Mouse (Mus musculus) cerebellum, adult 9-10 months (tissue): ENCODE measurements at regions not wholly inside any gene's neighbourhood (a gene's known extent, or its start where the extent isn't known, plus 50 kb on each side); places are given as distances from the start of the nearest gene placed in this dataset.

Source experiments
- DNase-seq: peaks from one replicate; pipeline ENCODE4 v3.0.0; 2022

DNA sequence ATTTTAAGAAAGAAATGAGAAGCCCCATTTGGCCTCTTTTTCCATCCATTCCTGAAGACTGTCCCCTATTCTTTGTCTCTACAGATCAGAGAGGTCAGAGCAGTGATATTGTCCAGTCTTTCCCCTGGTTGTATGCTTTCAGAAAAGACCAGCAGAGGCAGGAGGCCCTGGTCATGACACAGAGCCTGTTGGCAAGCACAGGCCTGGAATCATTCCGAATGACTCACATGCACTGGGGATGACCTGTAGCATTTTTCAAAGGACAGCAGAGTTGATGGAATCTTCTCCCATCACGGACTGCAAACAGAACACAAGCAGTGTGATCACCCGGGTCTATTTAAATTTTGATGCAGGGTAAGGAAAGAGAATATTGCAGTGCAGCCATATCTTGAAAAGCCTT, 50.2 kb upstream of the Nxt1 start:
- DNase-seq, result no peak

DNA sequence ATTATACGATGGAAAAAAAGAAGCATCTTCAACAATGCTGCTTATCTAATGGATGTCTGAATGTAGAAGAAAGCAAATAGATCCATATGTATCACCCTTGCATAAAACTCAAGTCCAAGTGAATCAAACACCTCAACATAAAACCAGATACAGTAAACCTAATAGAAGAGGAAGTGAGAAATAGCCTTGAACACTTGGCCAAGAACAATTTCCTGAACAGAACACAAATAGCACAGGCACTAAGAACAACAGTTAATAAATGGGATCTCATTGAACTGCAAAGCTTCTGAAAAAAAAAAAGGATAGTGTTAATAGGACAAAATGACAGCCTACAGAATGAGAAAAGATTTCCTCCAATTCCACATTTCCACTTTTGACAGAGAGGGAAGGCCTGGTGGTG, 60.5 kb upstream of the Nxt1 start:
- DNase-seq, result no peak

DNA sequence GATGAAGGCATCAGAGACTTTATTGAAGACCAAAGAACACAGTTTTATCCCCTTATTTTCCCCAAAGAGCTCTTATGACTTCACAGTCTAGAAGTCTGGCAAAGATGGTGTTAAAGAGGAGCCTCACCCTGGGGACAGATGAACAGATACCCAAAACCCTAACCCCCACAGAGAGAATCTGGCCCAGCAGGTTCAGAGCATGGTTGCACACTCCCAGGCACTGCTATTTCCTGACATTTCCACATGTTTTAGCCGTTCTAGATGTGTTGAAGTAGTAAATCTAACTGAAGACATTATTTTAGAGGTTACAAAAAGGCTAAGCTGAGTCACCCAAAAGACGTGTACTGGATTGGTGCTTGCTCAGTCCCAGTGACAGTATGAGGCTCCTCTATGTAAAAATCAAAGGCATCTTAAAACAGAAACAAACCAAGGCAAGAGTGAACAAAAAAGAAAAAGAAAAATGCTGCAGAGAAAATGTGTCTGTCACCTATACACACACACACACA, 66.9 kb upstream of the Nxt1 start:
- no peak for DNase-seq

DNA sequence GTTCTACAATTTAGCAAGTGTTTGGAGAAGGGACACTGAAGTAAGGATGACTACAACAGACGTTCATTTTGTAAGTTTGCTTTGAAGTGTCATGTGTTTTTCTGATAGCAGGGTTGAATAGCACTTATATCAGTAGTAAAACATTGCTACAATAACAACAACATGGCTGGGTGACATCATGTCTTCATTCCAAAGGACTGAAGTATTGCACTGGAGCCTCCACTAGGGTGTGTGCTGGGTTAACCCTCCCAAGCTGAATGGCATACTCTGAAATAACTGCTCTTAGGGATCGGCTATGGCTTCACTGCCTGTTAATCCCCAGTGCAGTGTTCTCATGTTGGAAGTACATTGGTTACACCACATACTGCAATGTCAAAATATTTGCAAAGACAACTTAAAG, 68.5 kb upstream of the Nxt1 start:
- DNase-seq, result no peak

DNA sequence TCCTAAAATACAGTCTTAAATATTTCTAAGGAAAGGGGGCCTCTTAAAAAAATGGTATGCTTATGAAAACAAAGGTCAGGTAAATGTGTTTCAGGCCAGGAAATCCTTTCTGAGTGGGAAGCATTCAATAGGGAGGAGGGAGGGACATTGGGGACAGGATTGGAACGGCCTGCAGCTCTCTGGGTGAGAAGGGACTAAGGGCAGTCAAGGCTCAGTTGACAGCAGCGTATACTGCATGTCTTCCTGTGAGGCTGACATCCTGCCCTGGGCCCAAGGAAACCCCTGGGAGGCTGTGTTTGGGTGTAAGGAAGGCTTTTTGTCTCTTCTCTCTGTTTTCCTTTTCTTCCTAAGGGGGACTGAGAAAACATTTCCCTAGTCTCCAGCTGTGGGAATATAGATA, 69.1 kb upstream of the Nxt1 start:
- no peak for DNase-seq

DNA sequence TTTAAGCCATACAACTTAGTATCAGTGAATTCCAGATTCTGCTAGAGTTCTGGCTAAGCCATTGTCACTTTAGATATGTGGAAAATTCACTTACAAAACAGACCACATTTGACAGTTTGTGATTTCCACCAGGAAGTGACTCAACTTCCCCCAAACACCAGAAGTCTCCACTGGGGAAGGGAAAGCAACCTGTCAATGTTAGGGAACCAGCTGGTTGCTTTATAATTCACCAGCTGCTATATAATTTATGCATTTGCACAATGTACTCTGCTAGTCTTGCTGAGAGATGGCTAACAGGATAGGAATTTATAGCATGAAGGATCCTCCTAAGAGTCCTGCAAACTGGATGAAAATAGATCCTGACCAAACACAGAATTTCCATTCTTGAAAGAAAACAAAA, 72.9 kb upstream of the Nxt1 start:
- DNase-seq, result no peak

DNA sequence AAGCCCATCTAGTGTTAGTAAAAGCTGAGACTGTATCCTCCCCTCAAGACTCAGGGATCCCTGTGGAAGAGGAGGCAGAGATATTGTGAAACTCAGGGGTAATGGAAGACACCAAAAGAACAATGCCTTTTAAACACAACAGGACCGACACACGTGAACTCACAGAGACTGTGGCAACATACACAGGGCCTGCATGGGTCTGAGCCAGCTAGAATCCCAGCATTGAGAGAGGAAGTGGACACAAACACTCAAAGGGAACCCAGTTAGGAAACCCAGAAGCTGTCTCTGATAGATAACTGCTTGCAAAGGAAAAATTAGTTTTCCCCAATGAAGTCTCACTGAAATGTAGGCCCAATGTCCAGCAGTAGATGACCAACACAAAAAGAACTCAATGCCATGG, 75.4 kb upstream of the Nxt1 start:
- DNase-seq, result no peak

DNA sequence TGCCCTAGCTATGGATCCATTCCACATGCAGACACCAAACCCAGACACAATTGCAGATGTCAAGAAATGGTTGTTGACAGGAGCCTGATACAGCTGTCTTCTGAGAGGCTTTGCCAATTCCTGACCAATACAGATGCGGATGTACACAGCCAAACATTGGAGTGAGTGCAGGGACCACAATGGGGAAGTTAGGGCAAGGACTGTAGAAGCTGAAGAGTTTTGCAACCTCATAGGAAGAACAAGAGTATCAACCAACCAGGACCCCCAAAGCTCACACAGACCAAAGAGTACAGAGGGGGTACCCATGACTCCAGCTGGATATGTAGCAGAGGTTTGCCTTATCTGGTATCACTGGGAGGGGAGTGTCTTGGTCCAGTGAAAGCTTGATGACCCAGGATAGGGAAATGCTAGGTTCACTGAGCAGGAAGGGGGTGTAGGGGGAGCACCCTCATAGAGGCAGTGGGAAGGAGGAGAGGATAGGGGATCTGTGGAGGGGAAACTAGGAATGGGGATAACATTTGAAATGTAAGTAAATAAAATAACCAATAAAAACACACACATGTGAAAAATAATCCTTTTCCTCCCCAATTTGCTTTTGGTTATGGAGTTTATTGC, 86.6 kb upstream of the Nxt1 start:
- DNase-seq, result no peak

DNA sequence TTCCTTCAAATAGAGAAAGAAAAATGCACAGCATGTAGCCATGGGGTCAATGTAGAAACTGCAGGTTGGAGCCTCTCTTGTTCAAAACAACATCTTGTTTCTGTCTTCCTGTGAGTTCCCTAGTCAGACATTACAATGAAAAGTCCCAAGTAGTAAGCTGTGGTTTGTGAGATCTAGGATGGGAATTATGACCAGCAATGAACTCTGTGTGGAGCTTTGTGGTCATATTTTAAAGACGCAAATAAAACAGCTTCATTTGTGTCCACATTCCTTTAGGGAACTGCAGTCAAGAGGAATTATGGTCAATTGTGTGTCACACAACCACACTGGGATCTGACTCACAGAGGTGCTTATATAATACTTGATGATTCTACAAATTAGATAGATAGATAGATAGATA, 90.2 kb upstream of the Nxt1 start:
- no peak for DNase-seq

DNA sequence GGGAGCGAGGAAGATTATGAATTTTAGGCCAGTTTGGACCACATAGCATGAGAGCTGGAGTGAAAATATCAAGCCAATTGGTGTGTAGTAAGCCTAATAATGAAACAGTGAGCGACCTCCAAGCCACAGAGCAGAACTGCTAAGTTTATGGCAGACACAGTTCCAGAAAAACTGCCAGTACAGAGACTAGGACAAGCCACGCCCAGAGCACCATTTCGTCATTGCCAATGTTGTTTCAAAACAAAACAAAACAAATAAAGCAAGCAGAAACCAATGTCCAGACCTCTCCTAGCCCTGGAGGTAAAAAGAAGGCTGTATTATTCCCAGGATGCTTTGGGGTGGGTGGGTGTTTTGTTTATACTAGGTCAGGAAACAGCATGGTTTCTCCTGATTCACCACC, 90.7 kb upstream of the Nxt1 start:
- no peak for DNase-seq

DNA sequence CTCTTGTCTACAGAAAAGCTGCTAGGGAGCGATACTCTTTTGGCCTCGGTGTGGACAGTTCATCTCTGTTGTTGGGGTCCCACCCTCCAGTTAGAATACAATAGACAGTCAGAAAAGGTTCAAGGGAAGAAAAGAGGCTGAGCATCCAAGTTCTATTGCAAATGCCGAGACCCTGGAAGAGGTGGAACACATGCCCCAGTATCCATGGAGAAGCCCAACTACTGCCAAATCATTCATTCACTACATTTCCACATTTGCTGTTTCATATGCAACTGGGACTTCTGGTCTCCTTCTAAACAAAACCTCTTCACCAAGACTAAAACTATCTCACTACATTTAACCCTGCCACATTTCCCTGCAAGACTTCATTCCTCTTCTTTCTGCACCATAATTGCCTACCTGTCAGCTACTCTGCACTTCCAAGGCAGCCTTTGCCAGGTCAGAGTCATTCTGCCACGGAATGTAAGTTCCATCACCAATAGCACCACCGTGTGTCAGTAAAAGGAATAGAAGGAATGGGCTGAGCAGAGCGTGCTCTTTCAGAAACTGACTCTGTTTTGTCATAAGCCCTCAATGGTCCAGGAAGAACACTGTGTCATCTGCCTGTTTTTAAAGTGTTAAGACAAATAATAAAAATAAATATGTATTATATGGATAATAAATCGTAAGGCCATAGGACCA, 92.0 kb upstream of the Nxt1 start:
- DNase-seq, result peak; percentile 2

DNA sequence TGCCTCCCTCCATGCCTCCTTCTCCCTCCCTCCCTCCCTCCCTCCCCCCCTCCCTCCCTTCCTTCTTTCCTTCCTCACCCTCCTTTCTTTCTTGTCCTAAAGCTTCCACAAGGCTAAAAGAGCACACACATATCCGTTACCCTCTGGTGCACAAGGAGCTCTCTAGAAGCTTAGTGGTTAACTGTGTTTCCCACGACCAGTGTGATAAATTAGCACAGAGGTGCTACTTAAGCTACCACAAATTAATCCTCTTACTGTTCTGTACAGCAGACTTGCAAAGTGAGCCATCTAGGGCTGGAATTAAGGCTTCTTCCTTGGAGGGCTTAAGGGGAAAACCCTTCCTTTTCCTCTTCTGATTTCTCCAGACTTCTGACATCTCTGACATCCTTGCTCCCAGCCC, 92.8 kb upstream of the Nxt1 start:
- no peak for DNase-seq

DNA sequence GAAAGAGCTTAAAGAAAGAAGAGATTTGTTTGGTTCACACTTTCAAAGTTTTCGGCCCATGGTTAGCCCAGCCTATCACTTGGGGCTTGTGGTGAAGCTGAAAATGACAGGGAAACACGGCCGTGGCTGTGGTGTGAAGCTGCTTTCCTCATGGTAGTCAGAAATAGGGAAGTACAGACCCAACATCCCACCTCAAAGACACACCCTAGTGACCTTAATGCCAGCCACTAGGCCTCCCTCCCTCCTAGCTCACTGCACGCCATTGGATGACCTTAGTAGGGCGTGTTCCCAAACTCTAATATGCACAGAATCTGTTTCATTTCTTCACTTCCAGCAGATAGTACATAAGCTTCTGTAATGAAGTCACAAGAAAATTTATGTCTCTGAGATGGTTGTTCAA, 93.4 kb upstream of the Nxt1 start:
- DNase-seq, result no peak

DNA sequence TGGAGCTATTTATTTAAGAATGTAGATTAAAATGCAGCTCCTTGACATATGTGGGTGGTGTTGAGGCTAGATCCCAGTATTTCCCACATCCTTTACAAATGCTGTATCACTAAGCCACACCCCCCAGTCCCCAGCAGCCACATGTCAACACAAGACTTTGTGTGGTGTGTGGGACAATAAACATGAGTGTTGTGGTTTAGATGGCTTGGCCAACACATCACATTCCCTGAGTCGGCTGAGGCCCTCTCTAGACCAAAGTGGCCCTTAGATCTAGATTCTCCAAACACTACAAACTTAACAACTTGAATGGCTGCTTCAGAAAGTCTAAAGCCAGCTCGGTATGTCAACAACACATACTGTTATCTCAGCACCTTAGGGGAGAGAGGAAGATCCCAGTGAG, 94.2 kb upstream of the Nxt1 start:
- no peak for DNase-seq

DNA sequence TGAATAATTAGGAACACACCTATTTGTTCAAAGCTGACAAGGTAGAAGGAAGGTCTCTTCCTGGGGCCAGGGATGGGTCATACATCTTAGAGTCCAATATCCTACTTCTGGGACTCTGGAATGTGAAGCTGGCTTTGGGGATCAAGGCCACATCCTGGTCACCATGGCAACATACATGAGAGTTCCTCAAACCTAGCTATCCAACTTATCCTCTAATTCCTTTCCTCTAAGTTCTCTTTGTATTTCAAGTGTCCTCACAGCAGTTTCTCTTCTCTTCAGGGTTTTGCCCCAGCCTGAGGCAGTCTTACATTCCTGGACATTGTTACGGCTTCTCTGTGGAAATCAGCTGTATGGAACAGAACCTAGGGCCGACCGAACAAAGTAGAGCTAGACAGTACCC, 97.0 kb upstream of the Nxt1 start:
- DNase-seq, result no peak

DNA sequence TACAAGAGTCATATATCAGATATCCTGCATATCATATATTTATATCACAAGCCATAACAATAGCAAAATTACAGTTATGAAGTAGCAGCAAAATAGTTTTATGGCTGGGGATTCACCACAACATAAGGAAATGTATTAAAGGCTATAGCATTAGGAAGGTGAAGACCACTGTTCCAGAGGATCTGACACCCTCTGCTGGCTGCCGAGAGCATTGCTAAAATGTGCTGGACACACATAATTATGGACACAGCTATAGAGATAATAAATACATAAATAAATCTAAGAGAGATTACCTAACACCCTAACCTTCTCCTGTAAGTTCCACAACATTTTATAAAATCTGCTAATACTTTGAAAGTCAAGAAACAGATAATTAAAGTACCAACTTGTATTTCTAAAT, 100.2 kb upstream of the Nxt1 start:
- DNase-seq, result no peak

DNA sequence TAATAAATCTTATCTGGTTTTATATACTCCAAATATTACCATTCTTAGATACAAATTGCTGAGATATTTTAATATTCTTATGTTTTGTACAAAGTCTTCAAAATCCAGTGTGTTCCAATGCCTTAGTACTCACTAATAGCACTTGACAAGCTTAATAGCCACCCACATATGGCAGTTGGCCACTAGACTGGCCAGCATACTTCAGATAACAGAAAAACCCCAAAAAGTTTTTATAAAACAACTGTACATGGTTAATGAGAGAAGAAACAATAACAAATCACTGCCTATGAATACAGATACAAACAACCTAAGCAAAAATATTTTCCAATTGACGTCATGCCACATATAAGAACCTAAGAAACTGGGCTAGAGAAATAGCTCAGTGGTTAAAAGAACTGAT, 100.8 kb upstream of the Nxt1 start:
- no peak for DNase-seq

DNA sequence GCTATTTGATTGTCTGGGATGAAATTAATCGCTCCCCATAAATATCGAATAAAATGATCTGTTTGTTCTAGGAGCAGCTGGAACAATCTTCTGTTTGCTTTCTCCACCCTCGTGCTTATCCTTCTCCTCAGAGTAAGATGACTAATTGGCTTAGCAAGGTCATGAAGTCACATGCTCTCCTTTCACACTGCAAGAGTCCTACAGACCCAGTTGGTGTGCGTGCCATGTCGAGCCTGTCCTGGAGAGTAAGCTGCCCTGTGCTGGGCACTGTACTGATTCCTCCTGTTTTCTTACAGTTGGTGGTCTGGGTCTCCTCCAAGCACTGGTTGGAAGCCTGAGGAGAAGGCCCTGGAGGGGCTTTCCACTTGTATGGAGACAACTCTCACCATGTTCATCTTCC, 101.4 kb upstream of the Nxt1 start:
- no peak for DNase-seq

DNA sequence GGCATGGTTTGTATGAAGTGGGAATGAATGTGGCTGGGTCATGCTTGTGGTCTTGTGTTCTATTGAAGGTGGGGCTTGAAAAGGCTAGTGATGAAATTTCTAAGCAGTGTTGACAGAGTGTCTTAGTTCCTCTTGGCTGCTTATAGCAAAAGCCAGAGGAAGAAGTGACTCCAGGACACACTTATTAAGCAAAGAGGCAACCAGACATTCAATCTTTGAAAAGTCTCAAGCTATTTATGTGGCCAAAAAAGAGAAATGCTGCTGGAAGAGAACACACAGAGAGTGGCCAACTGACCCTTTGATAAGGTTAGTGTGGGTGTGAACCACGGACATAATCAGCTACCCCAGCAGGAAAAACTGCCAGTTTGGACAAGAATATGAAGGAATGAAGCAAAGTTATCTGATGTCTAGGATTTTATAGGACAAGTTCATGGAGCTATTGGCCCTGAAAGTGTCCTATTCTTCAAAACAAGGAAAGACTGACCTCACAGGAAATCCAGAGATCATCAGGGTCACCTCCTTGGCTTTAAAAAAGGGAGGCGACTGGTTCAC, 104.4 kb upstream of the Nxt1 start:
- DNase-seq, result no peak

DNA sequence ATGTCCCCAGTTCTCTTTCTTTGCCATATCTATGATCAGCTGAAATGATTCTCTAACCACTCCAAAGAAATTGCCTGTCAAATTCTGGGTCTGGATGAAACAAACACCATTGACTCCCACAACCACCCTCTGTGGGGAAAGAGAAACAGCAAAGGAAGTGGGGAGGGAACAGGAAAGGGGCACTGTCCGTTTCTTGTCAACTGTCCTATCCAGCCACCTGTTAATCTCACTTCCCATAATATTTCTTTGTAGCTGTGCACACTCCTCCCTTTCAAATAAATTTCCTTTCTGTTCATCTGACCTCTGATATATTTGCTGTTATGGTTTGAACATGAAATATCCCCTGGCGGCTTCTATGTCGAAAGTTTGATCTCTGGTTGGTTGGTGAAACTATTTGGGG, 109.0 kb upstream of the Nxt1 start:
- DNase-seq, result no peak

DNA sequence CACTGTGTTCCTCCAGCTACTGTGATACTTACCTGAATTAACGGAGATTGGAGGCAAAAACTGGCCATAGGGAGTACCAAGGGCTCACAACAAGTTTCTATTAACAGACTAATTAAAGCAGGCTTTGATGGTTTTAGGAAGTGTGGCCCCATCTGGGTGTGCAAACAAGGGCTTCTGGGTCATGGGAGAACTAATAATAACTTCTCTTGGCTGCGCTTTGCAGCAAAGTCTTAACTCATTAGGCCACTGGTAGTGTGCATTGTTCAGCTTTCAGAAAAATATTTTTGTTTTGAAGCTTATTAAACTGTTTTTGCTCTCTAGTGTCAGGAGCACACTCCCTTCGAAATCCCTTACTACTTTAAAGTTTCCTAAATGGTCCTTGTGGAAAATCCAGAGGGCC, 110.4 kb upstream of the Nxt1 start:
- no peak for DNase-seq

DNA sequence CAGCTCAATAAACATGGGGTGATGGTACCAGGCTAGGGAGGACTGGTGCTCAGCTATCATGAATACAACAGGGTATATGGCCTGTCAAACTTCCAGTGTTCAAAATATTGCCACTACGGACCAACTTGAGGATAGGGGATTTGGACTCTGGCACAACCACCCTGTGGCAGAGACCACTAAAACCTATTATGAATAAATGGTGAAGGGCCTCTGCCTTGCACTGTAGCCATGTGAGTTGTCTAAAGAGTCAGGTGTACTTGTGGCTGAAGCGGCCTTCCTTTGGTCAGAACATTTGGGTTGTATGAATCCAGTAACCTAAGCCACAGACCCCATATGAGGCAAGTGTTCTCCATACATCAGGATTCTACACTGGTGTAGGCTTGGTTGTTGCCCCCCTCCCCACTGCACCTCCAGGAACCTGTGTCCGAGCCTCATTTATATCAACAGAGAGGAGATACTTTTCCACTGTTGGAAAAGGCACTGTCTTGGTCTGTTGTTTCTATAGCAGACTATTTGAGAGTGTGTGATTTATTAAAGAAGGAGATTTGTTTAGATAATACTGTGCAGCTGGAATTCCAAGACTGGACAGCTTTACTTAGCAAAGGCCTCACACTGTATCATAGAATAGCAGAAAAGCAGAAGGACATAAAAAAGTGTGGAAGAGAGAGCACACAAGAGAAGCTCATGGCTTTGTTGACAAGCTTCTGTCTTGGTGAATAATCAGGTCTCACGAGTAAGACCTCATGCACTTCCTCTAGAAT, 112.2 kb upstream of the Nxt1 start:
- DNase-seq, result no peak

DNA sequence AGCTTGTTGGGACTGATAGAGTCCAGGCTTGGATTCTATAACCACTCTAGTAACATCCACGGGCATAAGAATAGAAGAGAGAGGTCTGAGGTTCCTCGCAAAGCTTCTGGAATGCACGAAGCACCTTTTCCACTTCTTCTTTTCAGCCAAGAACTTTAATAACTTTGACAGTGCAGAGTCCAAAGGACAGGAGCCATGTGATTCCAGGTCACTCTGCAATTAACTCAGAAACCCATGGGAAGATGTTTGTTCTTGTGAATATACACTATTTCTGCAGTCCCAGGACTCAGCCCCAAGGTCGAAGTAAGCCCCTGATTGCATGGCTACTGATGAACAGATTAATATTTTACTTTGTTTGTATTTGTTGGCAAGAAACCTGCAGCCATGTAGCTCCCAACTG, 113.0 kb upstream of the Nxt1 start:
- no peak for DNase-seq

DNA sequence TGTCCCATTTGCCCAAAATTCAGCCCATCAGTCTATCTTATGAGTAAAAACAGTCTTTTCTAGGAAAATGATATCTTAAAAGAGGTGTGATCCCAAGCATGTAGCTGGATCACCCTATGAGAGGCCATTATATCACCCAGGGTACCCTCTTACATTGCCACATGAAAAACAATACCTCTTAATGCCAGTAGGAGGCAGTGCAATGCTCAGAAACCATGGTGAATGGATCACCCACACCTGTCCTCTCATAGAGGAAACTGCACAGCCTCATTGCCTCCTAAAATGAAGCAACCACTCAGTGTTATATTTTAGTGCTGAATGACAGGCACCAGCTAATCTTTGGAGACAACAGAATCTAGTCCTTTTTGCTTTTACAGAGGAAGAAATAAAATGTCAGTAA, 114.0 kb upstream of the Nxt1 start:
- DNase-seq, result no peak
